Mouse (Mus musculus): ENCODE measurements around the gene Foxb2. TPM values are rescaled to one million over a fixed set of nuclear protein-coding genes. Genes with fewer than 3 reads are reported as not detected.
A peak's percentile ranks its signal among the peaks of the same experiment; 100 is the strongest.

The Foxb2 gene
- polyA plus RNA-seq (2016; fragmentation: Nextera tagmentation; extraction: Ambion mirVana), result not detected in 2 replicates

- H3K36me3 ChIP-seq, result no peaks in the 10 kb centered on the region
- H3K4me1 ChIP-seq (replicated peaks), result peaks cover 44% of the 10 kb centered on the region
- H3K9me3 ChIP-seq (replicated peaks), result no peaks in the 10 kb centered on the region
- peak within 1 kb of the TSS; percentile 53 for H3K4me3 ChIP-seq
- H3K9ac ChIP-seq, result peak within 1 kb of the TSS; percentile 22; the same call in 1 of the 2 replicates
- under 1% methylated on average over 40 of the region's 40 CpGs for WGBS
- peaks cover 95% of the 10 kb centered on the region for H3K27me3 ChIP-seq (replicated peaks)
- H3K27ac ChIP-seq (ENCODE audit: poor library complexity, severe bottlenecking), result no peak within 1 kb of the TSS
- peak within 1 kb of the TSS; percentile 80 for H3K4me2 ChIP-seq
- ATAC-seq (ENCODE audit: insufficient number of reproducible peaks, low FRiP score), result no peak
These were observed at the start of gene Foxb2 for GRCm38 (mm10) chr19:16873221-16873861. TSS of gene Foxb2 (minus strand) at chr19:16873805.

- H3K27me3 ChIP-seq (replicated peaks), result no peaks in the 10 kb centered on the region
These were observed 37.9 kb upstream of the Foxb2 start for GRCm38 (mm10) chr19:16911507-16911906.

GRCm38 (mm10) chr19:16903106-16903505, 29.5 kb upstream of the Foxb2 start:
- Histone ChIP-seq H3K36me3 (no peaks in the 10 kb centered on the region), H3K27me3 (replicated peaks) (no peaks in the 10 kb centered on the region), H3K27ac (ENCODE audit: poor library complexity, severe bottlenecking) (no peak overlapping the region), H3K9me3 (replicated peaks) (no peaks in the 10 kb centered on the region), H3K4me3 (no peak overlapping the region), H3K4me1 (replicated peaks) (no peaks in the 10 kb centered on the region), H3K4me2 (no peak overlapping the region), H3K9ac (no peak overlapping the region)
- no peak for ATAC-seq (ENCODE audit: insufficient number of reproducible peaks, low FRiP score)
- 72% methylated on average over 2 of the region's 2 CpGs for WGBS

More at GRCm38 (mm10) chr19:16911507-16911906, 37.9 kb upstream of the Foxb2 start:
- Histone ChIP-seq H3K4me3 (no peak overlapping the region), H3K9ac (no peak overlapping the region), H3K4me1 (replicated peaks) (no peaks in the 10 kb centered on the region), H3K27ac (ENCODE audit: poor library complexity, severe bottlenecking) (no peak overlapping the region), H3K9me3 (replicated peaks) (0 out of 2 replicates have a peak, but pooled peaks cover 4% of the 10 kb centered on the region), H3K36me3 (no peaks in the 10 kb centered on the region), H3K4me2 (no peak overlapping the region)
- WGBS, result 88% methylated on average over 5 of the region's 5 CpGs
- no peak for ATAC-seq (ENCODE audit: insufficient number of reproducible peaks, low FRiP score)

- Histone ChIP-seq H3K27me3 (replicated peaks) (no peaks in the 10 kb centered on the region), H3K27ac (ENCODE audit: poor library complexity, severe bottlenecking) (no peak overlapping the region), H3K4me2 (no peak overlapping the region), H3K4me3 (no peak overlapping the region), H3K9ac (no peak overlapping the region), H3K9me3 (replicated peaks) (no peaks in the 10 kb centered on the region), H3K36me3 (no peaks in the 10 kb centered on the region), H3K4me1 (replicated peaks) (no peaks in the 10 kb centered on the region)
- WGBS, result 46% methylated on average over 10 of the region's 10 CpGs
- ATAC-seq (ENCODE audit: insufficient number of reproducible peaks, low FRiP score), result no peak
These were observed 26.1 kb upstream of the Foxb2 start for GRCm38 (mm10) chr19:16899716-16900115.

- Histone ChIP-seq H3K4me1 (replicated peaks) (no peaks in the 10 kb centered on the region), H3K27ac (ENCODE audit: poor library complexity, severe bottlenecking) (no peak overlapping the region), H3K9ac (no peak overlapping the region), H3K4me2 (no peak overlapping the region), H3K36me3 (no peaks in the 10 kb centered on the region), H3K27me3 (replicated peaks) (no peaks in the 10 kb centered on the region), H3K9me3 (replicated peaks) (no peaks in the 10 kb centered on the region), H3K4me3 (no peak overlapping the region)
- WGBS, result 73% methylated on average over 5 of the region's 5 CpGs
- ATAC-seq (ENCODE audit: insufficient number of reproducible peaks, low FRiP score), result no peak
These were observed 25.0 kb upstream of the Foxb2 start for GRCm38 (mm10) chr19:16898576-16898975.

- H3K4me3 ChIP-seq, result peak overlapping the region; percentile 11
- under 1% methylated on average over 17 of the region's 17 CpGs for WGBS
These were observed 2.8 kb upstream of the Foxb2 start for GRCm38 (mm10) chr19:16876458-16876770.

GRCm38 (mm10) chr19:16875631-16876457, 2.2 kb upstream of the Foxb2 start:
- Histone ChIP-seq H3K4me3 (peak overlapping the region; percentile 11; the same call in 1 of the 2 replicates), H3K9ac (no peak overlapping the region), H3K27me3 (replicated peaks) (peaks cover 91% of the 10 kb centered on the region), H3K4me2 (peak overlapping the region; percentile 45), H3K4me1 (replicated peaks) (peaks cover 40% of the 10 kb centered on the region), H3K36me3 (no peaks in the 10 kb centered on the region), H3K27ac (ENCODE audit: poor library complexity, severe bottlenecking) (no peak overlapping the region), H3K9me3 (replicated peaks) (no peaks in the 10 kb centered on the region)
- under 1% methylated on average over 34 of the region's 34 CpGs for WGBS
- no peak for ATAC-seq (ENCODE audit: insufficient number of reproducible peaks, low FRiP score)

More at GRCm38 (mm10) chr19:16876458-16876770, 2.8 kb upstream of the Foxb2 start:
- peak overlapping the region; percentile 45 for H3K4me2 ChIP-seq
- H3K9ac ChIP-seq, result no peak overlapping the region
- peaks cover 85% of the 10 kb centered on the region for H3K27me3 ChIP-seq (replicated peaks)
- no peaks in the 10 kb centered on the region for H3K36me3 ChIP-seq
- H3K9me3 ChIP-seq (replicated peaks), result no peaks in the 10 kb centered on the region
- H3K4me1 ChIP-seq (replicated peaks), result peaks cover 40% of the 10 kb centered on the region
- ATAC-seq (ENCODE audit: insufficient number of reproducible peaks, low FRiP score), result no peak
- H3K27ac ChIP-seq (ENCODE audit: poor library complexity, severe bottlenecking), result no peak overlapping the region

GRCm38 (mm10) chr19:16874991-16875540, 1.5 kb upstream of the Foxb2 start:
- H3K4me3 ChIP-seq, result peak overlapping the region; percentile 53
- no peaks in the 10 kb centered on the region for H3K9me3 ChIP-seq (replicated peaks)
- no peak for ATAC-seq (ENCODE audit: insufficient number of reproducible peaks, low FRiP score)
- no peak overlapping the region for H3K9ac ChIP-seq
- H3K27me3 ChIP-seq (replicated peaks), result peaks cover 93% of the 10 kb centered on the region
- peak overlapping the region; percentile 80 for H3K4me2 ChIP-seq
- peaks cover 40% of the 10 kb centered on the region for H3K4me1 ChIP-seq (replicated peaks)
- no peaks in the 10 kb centered on the region for H3K36me3 ChIP-seq
- WGBS, result 3% methylated on average over 14 of the region's 14 CpGs
- H3K27ac ChIP-seq (ENCODE audit: poor library complexity, severe bottlenecking), result no peak overlapping the region

GRCm38 (mm10) chr19:16873942-16874861, 597 bp upstream of the Foxb2 start:
- no peak overlapping the region for H3K9ac ChIP-seq
- H3K4me2 ChIP-seq, result peak overlapping the region; percentile 80
- WGBS, result under 1% methylated on average over 55 of the region's 55 CpGs
- H3K36me3 ChIP-seq, result no peaks in the 10 kb centered on the region
- peaks cover 95% of the 10 kb centered on the region for H3K27me3 ChIP-seq (replicated peaks)
- no peaks in the 10 kb centered on the region for H3K9me3 ChIP-seq (replicated peaks)
- peak overlapping the region; percentile 53 for H3K4me3 ChIP-seq
- peaks cover 40% of the 10 kb centered on the region for H3K4me1 ChIP-seq (replicated peaks)
- peak; percentile 13; the same call in 1 of the 2 replicates for ATAC-seq (ENCODE audit: insufficient number of reproducible peaks, low FRiP score)
- H3K27ac ChIP-seq (ENCODE audit: poor library complexity, severe bottlenecking), result no peak overlapping the region

- H3K36me3 ChIP-seq, result no peaks in the 10 kb centered on the region
- H3K9ac ChIP-seq, result peak overlapping the region; percentile 22; the same call in 1 of the 2 replicates
- H3K4me1 ChIP-seq (replicated peaks), result peaks cover 46% of the 10 kb centered on the region
- peak overlapping the region; percentile 80 for H3K4me2 ChIP-seq
- under 1% methylated on average over 68 of the region's 88 CpGs for whole genome bisulfite sequencing
- H3K27me3 ChIP-seq (replicated peaks), result peaks cover 95% of the 10 kb centered on the region
- no peak overlapping the region for H3K27ac ChIP-seq (ENCODE audit: poor library complexity, severe bottlenecking)
- no peaks in the 10 kb centered on the region for H3K9me3 ChIP-seq (replicated peaks)
- peak; percentile 24 for ATAC-seq (ENCODE audit: insufficient number of reproducible peaks, low FRiP score)
- peak overlapping the region; percentile 53 for H3K4me3 ChIP-seq
These were observed 1.0 kb downstream of the Foxb2 start for GRCm38 (mm10) chr19:16872331-16873180.
